Mouse (Mus musculus) layer of hippocampus, postnatal 14 days (tissue): Measurements from ENCODE around the gene Ogfod3. TPM values are rescaled to one million over a fixed set of nuclear protein-coding genes. Genes with fewer than 3 reads are reported as not detected.

Experiments
- DNase-seq, 2 experiments: peaks; one replicate each; pipeline ENCODE4 v3.0.0; 2021 to 2022; ENCODE audit warnings: low spot score in 2 of 2, mixed read lengths in 1 of 2
- total RNA-seq, 2 experiments: library from RNA; stranded (reverse); gene quantifications; 2 replicates each; pipeline ENCODE4 v1.2.3; 2021

The Ogfod3 gene
- total RNA-seq, 2 experiments from 2014 or later = 6.2 to 9.6 TPM

DNA sequence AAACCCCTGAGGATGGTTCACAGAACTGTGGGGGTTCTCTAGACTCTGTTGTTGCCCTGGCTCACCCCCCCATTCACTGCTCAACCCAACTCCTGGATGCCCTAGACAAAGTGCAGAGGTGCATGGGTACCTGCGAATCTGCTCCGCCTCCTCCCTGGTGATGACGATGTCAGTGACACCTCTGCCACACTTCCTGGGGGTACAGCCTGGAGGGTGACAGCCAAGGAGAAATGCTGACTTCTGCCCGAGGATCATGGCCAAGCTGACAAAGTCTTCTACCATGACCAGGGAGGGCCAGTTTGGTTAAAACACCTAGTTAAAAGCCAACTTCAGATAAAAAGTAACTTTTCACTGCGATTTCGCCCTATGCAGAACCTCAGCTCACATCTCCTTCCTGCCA lies 3.7 kb downstream of the Ogfod3 start:
- DNase-seq = no peak

DNA sequence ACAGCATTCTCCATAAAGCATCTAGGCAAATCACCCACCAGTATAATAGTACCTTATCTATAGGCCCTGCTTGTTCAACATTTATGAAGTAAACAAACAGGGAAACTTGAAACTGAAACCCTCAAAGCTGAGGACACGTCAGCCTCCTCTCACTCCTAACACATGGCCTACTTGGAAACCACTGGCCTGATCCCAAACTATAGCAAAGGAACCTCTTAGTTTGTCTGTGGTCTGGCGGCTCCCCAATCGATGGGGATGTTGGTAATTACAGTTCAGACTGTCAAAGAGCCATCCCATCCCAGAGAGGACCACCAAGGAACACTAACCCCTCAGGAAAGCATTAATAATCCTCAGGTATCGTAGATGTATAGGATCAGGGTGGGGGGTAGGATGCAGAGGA lies 4.7 kb downstream of the Ogfod3 start:
- DNase-seq = no peak

DNA sequence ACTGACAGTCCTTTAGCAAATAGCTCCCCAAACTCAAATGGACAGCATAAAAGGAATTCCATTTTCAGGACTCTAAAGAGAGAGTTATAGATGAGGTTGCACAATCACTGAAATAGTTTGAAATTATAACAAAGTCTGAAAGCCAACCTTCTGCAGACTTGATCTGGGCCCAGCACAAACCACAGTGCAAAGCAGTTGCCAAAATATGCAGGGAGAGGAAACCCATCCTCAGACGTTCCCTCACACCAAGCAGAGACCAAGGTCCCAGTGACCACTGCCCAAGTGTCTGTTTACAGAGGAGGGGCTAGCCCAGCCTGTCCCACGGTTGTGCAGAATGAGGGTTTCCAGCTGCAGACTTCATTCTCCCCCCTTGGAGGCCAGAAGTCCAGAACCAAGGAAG lies 5.9 kb downstream of the Ogfod3 start:
- DNase-seq = no peak

DNA sequence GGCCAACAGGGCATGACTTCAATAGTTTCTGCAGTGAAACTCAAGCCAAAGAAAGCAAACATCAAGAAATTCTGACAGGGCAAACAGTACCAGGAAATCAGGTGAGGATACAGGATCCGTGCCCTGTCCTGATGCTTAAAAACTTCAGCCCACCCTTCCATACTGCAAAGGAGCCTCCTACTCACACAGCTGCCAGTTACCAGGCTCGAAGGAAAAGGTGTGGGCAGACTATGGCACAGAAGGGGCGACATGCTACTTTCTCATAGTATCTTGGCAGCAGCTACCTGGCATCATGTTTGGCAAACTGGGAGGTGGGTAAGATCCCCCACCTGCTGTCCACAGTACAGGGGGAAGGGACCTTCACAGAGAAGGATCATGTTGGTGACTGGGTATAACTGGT lies 11.1 kb downstream of the Ogfod3 start:
- DNase-seq = no peak

DNA sequence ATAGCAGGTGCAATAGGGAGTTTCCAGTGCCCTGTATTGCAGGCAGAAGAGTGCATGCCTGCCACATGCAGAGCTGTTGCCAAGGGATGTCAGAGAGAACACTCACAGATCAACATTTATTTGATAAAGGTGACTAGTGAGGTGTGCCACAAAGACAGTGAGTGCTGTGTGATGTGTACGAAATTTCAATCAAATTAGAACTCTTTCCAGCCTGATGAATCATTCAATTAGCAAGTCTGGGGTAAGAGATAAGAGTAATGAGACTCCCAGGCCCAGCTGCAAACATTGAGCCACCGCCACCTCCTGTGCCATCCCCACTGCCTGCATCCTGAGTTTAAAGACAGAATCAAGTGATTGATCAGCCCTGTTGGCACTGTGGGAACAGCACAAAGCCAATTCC lies 11.8 kb downstream of the Ogfod3 start:
- no peak for DNase-seq

DNA sequence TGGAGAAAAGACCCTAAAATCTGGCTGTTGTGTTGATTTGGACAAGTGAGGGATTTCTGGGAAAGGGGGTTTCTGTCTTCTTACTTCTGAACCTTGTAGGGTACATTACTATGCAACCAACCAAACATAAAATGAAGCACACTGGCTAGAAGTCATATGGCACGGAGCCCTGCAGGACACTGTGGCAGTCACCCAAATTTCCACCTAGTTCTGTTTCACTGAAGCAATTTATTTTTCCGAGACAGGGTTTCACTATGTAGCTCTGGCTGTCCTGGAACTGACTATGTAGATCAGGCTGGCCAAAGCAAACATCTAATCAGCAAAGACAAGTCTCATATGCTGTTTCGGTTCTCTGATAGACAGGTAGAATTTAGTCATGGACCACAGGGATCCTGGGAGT lies 14.8 kb downstream of the Ogfod3 start:
- no peak for DNase-seq

DNA sequence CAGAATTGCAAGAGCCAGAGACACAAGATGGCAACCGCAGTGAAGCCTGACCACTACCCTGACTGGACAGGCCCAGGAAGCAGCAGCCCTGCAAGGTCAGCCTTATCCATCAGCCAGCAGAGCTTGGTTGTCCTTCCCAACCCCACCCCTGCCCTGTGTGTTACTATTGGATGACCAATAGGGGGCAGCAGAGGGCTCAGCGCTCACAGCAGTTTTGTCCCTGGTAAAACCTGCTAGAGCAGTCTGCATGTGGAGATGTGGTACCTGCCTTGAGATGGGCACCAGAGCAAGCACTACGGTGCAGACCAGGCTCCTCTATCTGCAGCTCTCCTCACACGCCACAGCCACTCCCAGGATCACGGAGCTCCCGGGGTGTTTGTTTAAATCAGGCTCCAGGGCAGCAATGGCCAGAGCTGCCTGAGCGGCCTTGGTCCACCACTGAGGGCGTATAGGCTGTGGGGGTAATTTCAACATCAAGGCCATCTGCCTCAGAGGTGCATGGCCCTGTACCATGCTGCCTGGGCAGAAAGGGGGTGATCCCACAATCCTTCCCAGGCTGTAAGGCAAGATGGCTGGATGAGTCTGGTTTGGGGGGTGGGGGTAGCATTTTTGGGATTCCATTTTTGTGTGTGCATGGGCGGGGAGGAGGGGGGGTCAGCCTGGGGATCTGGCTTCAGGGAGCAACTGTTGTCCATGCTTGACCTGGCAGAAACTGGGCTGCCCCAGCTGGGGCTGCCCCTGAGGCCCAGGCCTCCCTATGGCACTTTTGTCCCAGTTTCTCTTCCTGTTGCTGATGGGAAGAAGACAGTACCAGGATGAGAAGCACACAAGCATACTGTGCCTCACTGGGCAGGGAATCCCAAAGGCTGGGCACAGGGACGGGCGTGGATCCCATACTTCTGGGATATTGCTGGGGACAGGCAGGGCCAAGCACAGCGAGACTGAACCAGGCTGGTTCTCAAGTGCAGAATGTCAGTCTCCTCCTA lies 27.9 kb downstream of the Ogfod3 start:
- peak in 1 of 2 experiments; percentile 29 for DNase-seq

DNA sequence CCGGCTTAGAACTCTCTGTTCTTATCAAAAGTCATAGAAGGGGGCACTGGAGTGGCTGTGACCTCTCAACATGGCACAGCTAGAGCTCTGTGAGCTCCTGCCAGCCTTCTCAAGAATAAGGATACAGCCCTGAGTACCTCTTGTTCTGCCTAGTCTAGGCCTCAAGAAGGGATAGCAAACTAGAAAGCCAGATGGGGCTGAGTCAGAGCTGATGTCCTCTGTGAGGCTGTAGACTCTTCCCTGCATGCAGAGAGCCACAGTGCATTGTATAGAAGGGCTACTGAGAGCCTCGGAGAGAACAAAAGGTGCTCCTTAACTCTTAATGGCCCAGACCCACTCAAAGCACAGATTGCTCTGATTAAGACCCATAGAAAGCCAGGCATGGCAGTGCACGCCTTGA lies 30.3 kb downstream of the Ogfod3 start:
- no peak for DNase-seq

DNA sequence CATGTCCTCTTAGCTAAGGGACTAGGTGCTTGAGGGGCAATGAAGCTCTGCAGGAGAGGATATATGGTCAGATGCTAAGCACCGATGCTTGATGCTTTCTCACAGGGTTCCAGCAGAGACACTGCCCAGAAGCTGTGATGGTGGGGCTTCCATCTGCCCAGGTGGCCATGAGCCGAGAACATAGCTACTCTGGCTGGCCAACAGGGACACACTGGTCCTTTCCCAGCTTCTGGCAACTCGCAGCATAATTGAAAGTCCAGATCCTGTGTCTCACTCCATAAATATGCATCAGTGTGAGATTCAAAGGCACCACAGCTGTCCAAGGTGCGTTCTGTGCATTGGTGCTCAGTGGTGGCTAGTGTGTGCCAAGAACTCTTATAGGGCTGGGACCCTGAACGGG lies 31.3 kb downstream of the Ogfod3 start:
- DNase-seq = peak in 1 of 2 experiments; percentile 37

DNA sequence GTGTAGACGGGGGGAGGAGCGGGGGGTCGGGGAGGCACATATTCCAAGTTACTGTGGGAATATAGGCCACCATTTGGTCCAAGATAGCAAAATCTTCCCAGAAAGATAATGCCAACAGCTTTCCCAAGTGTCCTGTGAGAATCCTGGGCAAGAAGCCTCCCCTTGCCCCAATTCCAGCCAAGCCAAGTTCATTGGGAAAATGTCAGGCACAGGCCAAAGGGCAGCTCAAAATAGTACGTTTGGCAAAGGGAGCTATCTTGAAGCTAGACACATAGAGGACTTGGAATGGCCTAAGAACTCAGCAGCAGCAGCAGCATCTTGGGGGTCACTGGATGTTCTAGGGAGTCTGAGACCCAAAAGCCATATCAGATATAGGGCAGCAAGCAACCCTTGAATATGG lies 40.8 kb downstream of the Ogfod3 start:
- no peak for DNase-seq

DNA sequence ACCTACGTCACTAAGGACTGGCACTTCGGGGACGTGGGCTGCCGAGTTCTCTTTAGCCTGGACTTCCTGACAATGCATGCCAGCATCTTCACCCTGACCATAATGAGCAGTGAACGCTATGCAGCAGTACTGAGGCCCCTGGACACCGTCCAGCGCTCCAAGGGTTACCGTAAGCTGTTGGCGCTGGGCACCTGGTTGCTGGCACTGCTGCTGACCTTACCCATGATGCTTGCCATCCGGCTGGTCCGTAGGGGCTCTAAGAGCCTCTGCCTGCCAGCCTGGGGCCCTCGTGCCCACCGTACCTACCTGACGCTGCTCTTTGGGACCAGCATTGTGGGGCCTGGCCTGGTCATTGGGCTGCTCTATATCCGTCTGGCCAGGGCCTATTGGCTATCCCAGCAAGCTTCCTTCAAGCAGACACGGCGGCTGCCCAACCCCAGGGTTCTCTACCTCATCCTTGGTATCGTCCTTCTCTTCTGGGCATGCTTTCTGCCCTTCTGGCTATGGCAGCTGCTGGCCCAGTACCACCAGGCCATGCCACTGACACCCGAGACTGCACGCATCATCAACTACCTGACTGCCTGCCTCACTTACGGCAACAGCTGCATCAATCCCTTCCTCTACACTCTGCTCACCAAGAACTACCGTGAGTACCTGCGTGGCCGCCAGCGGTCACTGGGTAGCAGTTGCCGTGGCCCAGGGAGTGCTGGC lies 43.7 kb downstream of the Ogfod3 start:
- no peak for DNase-seq

DNA sequence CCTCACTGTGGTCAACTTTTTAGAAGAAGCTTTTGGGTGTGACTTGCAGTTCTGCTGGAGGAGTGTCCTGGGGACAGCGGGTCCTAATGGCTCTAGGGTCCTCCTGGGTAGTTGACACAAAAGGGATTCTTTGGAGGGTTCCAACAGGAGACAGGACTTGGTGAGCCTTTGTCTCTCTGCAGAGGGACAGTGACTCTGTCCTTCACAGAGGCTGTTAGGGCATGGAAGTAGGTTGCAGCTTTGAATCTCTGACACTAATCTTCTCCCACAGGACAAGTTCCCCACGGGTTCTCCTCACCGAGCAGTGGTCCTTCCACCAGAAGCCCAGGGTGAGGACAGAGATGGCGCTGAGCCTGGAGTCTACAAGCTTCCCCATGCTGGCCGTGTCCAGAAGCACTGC lies 44.5 kb downstream of the Ogfod3 start, which contains the start of gene Uts2r:
Uts2r (plus strand) TSS at position 301 of the 400 bp plus-strand sequence.
- DNase-seq = no peak

DNA sequence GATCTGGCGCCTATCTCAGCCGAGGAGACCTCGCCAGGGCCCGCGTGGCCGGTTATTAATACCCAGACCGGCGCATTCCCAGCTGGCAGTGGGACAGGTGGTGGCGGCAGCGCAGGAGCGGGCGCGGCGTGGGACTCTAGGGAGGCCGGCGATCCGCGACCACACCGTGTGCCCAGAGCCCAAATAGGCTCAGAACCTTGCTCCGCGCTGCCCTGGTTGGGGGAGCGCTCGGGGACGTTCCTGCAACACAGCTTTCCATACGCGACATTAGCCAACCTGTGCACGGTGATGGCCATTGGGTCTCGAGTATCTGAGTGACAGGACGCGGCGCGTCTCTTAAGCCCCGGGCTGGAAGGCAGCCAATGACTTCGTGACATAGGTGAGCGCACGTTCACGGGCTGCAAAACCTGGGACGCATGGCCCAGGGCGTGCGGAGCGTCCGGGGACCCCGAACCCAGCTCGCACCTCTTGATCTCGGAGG lies 48.1 kb downstream of the Ogfod3 start:
- DNase-seq = no peak

DNA sequence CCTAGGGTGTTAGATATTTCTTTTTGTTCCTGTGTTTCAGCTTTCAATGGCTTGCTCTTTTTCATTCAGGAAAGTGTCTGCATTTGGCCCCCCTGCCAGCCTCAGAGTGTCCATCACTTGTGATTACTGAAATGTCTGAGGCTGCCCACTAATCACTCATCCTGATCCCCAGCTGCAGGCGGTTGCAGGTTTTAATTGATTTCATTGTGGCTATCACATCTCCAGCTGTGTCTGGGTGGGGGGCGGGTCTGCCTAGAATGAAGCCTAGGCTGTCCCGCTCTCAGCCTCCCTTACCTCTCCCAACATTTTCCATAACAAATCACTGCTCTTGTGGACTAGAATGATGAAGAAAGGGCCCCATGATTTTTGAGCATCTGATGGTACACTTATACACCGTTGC lies 50.3 kb downstream of the Ogfod3 start:
- no peak for DNase-seq

DNA sequence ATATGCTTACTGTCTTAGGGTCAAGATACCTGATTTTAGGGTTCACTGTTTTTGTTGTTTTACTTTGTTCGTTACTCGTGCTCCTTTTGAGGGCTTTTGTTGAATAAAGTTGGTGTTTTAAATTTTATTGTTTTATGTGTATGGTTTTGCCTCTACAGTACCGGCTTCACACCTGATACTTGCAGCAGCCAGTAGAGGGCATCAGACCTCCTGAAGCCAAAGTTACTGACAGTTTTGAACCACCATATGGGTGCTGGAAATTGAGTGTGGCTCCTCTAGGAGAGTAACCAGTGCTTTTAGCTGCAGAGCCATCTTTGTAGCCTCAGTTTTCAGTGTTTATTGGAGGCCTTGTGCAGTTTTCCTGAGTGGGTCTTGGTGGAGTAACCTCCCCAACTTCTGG lies 56.3 kb downstream of the Ogfod3 start:
- no peak for DNase-seq

DNA sequence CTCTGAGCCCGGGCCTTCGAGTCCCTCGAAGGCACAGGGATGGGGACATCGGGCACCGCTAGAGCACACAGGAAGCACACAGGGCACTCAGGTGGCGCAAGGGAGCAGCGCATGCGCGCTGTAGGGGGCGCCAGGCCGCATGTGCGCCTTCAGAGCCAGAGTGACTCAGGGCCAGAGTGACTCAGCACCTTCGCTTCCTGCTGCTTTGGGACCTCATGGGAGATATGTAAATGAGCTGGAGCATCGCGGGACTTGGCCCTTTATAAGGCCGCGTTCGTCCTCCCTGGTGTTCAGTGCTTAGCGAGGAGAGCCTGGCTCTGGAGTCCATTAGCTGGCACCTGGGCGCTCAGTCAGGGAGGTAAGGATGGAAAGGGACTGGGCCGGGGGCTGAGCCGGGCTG lies 58.6 kb downstream of the Ogfod3 start, which contains the start of gene Tex19.1:
Tex19.1 (plus strand) TSS at position 279 of the 400 bp plus-strand sequence.
- DNase-seq = no peak

DNA sequence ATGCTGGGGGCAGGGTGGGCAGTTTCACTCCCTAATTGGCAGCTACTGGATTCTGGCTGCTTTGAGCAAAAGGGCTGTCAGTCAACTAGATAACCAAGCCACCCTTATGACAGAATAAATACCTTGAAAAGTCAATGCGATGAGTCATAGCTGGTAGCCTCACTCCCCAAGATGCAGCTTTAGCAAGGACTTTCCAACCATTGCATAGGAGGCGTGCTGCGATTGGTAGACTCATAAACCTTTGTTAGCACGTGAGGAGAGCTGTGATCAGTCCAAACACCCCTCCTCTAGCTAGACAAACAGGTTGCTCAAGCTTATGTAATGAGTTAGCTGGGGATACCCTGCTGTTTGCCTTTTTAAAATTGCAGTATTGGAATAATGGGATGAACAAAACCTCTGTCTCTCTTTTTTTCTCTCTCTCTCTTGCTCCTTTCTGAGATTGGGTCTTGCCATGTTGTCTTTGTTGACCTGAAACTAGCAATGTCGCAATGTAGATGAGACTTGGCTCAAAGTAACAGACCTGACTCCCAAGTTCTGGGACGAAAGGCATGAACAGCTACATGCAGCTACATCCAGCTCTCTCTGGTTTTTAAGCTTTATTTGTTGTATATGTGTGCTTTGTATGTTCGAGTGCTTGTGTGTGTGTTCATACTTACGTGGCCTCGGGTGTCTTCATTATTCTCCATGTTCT lies 61.0 kb downstream of the Ogfod3 start:
- DNase-seq = no peak

DNA sequence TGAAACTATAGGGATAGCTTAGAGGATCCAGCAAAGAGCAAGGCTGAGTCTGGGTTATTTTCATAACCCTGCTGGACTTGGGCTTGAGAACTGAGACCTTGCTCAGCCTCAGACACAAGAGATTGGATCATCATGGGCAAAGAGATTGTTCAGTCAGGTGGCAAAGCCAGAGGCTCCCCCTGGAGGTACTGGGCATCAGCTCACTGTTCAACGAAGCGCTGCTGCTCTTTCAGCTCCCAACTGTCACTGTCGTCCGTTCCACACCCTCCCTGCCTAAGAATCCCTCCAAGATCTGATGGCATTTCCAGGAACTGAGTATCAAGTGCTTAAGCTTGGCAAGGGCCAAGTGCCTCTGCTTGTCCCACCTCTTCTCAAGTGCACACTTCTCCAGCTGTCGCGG lies 65.8 kb downstream of the Ogfod3 start:
- DNase-seq = no peak

DNA sequence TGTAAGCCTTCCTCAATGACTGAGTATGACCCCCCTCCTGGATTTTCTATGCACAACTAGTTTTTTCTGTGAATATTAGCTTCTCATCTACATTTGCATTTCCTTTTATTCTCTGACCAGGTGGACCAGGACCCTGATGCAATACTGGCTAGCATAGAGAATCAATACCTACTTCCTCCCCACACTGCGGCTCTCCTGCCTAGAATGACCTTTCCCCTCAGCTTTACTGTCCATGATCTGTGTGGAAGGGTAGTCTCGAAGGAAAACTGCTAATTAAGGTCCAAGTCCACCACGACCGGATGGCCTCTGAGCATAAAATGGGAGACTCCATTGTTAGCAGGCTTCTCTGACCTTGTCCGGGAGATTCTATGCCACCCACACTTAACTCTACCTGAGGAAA lies 66.8 kb downstream of the Ogfod3 start:
- DNase-seq = no peak

DNA sequence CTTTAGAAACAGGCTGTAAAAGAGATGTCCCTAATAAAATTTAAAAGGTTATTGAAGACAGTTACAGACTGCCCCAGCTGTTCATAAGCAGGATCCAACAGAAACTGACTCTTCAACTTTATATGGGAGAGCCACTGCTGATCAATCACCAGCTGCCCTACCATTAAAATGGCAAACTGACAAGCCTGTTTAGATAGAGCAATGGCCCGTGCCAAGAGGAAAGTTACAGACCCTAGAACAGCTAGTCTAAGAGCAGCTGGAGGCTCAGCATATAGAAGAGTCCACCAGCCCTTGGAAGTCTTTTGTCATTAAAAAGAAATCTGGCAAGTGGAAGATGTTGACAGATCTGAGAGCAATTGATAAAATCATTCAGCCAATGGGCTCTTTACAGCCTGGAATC lies 69.9 kb downstream of the Ogfod3 start:
- no peak for DNase-seq

DNA sequence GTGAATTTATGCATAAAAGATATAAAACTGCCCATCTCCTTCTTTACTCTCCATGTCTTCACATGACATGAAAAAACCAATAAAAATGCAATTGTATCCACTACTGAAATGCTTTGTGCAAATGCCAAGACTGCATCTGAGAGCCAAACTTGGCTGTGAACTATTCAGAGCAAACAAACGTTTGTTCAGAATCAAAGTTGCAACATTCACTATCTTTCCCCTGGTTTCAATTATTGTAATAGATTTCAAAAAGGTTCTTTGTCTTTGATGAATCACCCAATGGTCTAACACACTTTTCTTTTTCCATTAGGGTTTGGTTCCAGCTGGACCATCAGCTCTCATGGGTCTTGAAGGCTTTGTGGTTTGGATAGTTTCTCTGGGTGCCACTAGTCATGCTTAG lies 74.9 kb downstream of the Ogfod3 start:
- peak in 1 of 2 experiments; percentile 35 for DNase-seq
